In genomic region chr6:140689617-140690404, GRCm38 (mm10) we compare ENCODE assay signal across 13 mouse cellular contexts. TPM values are rescaled to one million over a fixed set of nuclear protein-coding genes. Genes with fewer than 3 reads are reported as not detected.
DNase-seq lines count a peak whose midpoint lies in the region; ATAC-seq lines count a peak whose summit lies in the region.
"Had no signal": no experiment of that assay in that cellular context is flagged by ENCODE, and none has a peak within 500 bp of the region (broad histone marks: within the 10 kb centered on the region; RNA-seq: fewer than 3 reads in every experiment).

No protein-coding gene starts in this region.

- no peaks in the 10 kb centered on the region for H3K36me3 ChIP-seq in heart, embryonic 15.5 days
- no peaks in the 10 kb centered on the region for H3K36me3 ChIP-seq in forebrain, embryonic 16.5 days (ENCODE audit: control insufficient read depth, insufficient read depth)

- DNase-seq in heart, adult 8-10 months (ENCODE audit: low spot score) = no peak
- peak; percentile 27 for DNase-seq in ovary, postnatal 14 days (ENCODE audit: low spot score)
- no peak for DNase-seq in ovary, postnatal 10 days (ENCODE audit: low spot score)
- DNase-seq in gastrocnemius, postnatal 36 days = no peak
- no peak for DNase-seq in kidney, postnatal 36 days
- DNase-seq: right cerebral cortex, adult 18-20 months had no signal

- ATAC-seq in heart, embryonic 15.5 days (replicated peaks; ENCODE audit: insufficient number of reproducible peaks, insufficient read depth, low FRiP score, low read depth) = peak; percentile 31; the same call in 1 of the 2 replicates
- peak; percentile 88 for ATAC-seq in forebrain, embryonic 16.5 days

- no peak overlapping the region for H3K4me2 ChIP-seq in heart, embryonic 15.5 days
- no peak overlapping the region for H3K4me2 ChIP-seq in forebrain, embryonic 16.5 days (ENCODE audit: low read length)

- 0 out of 2 replicates have a peak, but pooled peaks cover 3% of the 10 kb centered on the region for H3K4me1 ChIP-seq in heart, embryonic 15.5 days (replicated peaks)
- H3K4me1 ChIP-seq in forebrain, embryonic 16.5 days (replicated peaks; ENCODE audit: control insufficient read depth, insufficient read depth, low read length) = peaks cover 3% of the 10 kb centered on the region
- H3K4me1 ChIP-seq: megakaryocyte, embryonic 14.5 days had no signal

- no peaks in the 10 kb centered on the region for H3K27me3 ChIP-seq in heart, embryonic 15.5 days
- H3K27me3 ChIP-seq in forebrain, embryonic 16.5 days (replicated peaks; ENCODE audit: control insufficient read depth, insufficient read depth, low read length) = no peaks in the 10 kb centered on the region
- H3K27me3 ChIP-seq: megakaryocyte, embryonic 14.5 days had no signal

- intact Hi-C loops in gastrocnemius, postnatal 36 days (cut with DNase I) = no loop called here

- H3K9ac ChIP-seq in heart, embryonic 15.5 days = no peak overlapping the region
- H3K9ac ChIP-seq in forebrain, embryonic 16.5 days (replicated peaks; ENCODE audit: low read depth, low read length) = no peak overlapping the region

- no peaks in the 10 kb centered on the region for H3K9me3 ChIP-seq in heart, embryonic 15.5 days (replicated peaks)
- no peaks in the 10 kb centered on the region for H3K9me3 ChIP-seq in forebrain, embryonic 16.5 days (ENCODE audit: control insufficient read depth, low read length)

- H3K27ac ChIP-seq in heart, embryonic 15.5 days = peak overlapping the region; percentile 32
- peak overlapping the region; percentile 65; the same call in 1 of the 2 replicates for H3K27ac ChIP-seq in forebrain, embryonic 16.5 days (ENCODE audit: low read length)

- WGBS in heart, embryonic 15.5 days = 72% methylated on average over 16 of the region's 16 CpGs
- WGBS in forebrain, embryonic 16.5 days = 52% methylated on average over 16 of the region's 16 CpGs

- H3K4me3 ChIP-seq in heart, embryonic 15.5 days = no peak overlapping the region
- H3K4me3 ChIP-seq in forebrain, embryonic 16.5 days (replicated peaks; ENCODE audit: low read length) = no peak overlapping the region
- H3K4me3 ChIP-seq: megakaryocyte, embryonic 14.5 days had no signal

RNA-seq across cellular contexts. Expression of gene Gm11077, which starts 39.3 kb away (rescaled TPM):
- polyA plus RNA-seq in heart, embryonic 15.5 days (2015; fragmentation: Nextera tagmentation; extraction: Ambion mirVana) = not detected in 2 replicates
- total RNA-seq in heart, adult 8-10 months (2022) = not detected
- polyA plus RNA-seq in forebrain, embryonic 16.5 days (2015; fragmentation: Nextera tagmentation; extraction: Ambion mirVana) = not detected in 2 replicates
- total RNA-seq in gastrocnemius, postnatal 36 days (2021) = not detected
- total RNA-seq: gastrocnemius, postnatal 4 days; left cerebral cortex, postnatal 36 days had no signal
- polyA plus RNA-seq: embryonic facial prominence, embryonic 11.5 days; large intestine, adult 2 months had no signal
